Mouse (Mus musculus) liver, postnatal 0 days (tissue): ENCODE results near the gene Zfp553. TPM values are rescaled to one million over a fixed set of nuclear protein-coding genes. Genes with fewer than 3 reads are reported as not detected.
A peak's percentile ranks its signal among the peaks of the same experiment; 100 is the strongest.
"Not testable (repeated sequence)": the region's sequence is repeated elsewhere in the genome, so short reads cannot be mapped to it uniquely, and the experiment has no call there.

Experiments used
- ATAC-seq: fragments of 200-750 bp; cut with Nextera tagmentation; 2 replicates; pipeline ENCODE4 v1.8.0; 2017; ENCODE audit warnings: mild to moderate bottlenecking, moderate library complexity
- DNase-seq: peaks from one replicate; pipeline ENCODE4 v3.0.0-alpha.2; 2016
- H3K27ac ChIP-seq: fragments of 300-500 bp; sonication (generic); 2 replicates; pipeline ENCODE4 v1.5.1; 2014; ENCODE audit warnings: antibody characterized with exemption, moderate library complexity, mild to moderate bottlenecking, low read depth
- H3K27me3 ChIP-seq: fragments of 300-500 bp; sonication (generic); 2 replicates; pipeline ENCODE4 v1.6.1; 2014; ENCODE audit warnings: low read length, control low read depth, mixed read lengths; ENCODE audit not compliant: insufficient read depth
- H3K36me3 ChIP-seq: fragments of 300-500 bp; sonication (generic); replicated peaks from 2 replicates; pipeline ENCODE4 v1.6.1; 2014; ENCODE audit warnings: mild to moderate bottlenecking, control low read depth, low read length, moderate library complexity, mixed read lengths; ENCODE audit not compliant: insufficient read depth
- H3K4me1 ChIP-seq: fragments of 300-500 bp; sonication (generic); 2 replicates; pipeline ENCODE4 v1.6.1; 2014; ENCODE audit warnings: antibody characterized with exemption, mild to moderate bottlenecking, control low read depth; ENCODE audit not compliant: insufficient read depth
- H3K4me2 ChIP-seq: fragments of 300-500 bp; sonication (generic); 2 replicates; pipeline ENCODE4 v1.6.1; 2014; ENCODE audit warnings: low read depth, mild to moderate bottlenecking, low read length, moderate library complexity, mixed read lengths
- H3K4me3 ChIP-seq: fragments of 300-500 bp; sonication (generic); 2 replicates; pipeline ENCODE4 v1.5.1; 2014; ENCODE audit warnings: low read depth, low read length
- H3K9ac ChIP-seq: fragments of 300-500 bp; sonication (generic); replicated peaks from 2 replicates; pipeline ENCODE4 v1.6.1; 2014; ENCODE audit warnings: mild to moderate bottlenecking, moderate library complexity
- H3K9me3 ChIP-seq: fragments of 300-500 bp; sonication (generic); 2 replicates; pipeline ENCODE4 v1.6.1; 2016; ENCODE audit warnings: mild to moderate bottlenecking, control low read depth, low read length, mixed read lengths
- CTCF ChIP-seq: sonication (generic); IDR thresholded peaks from 2 replicates; pipeline ENCODE4 v1.5.1; 2016; ENCODE audit warnings: antibody characterized with exemption, low read depth
- EP300 ChIP-seq: IDR thresholded peaks from 2 replicates; pipeline ENCODE4 v1.6.1; 2016; ENCODE audit warnings: antibody characterized with exemption, low read depth, mild to moderate bottlenecking
- WGBS: fragments of 180-500 bp; shearing (Covaris S2); extraction: QIAGEN DNeasy Blood & Tissue Kit; methylation state at CpG from one replicate; pipeline ENCODE4 v1.1.7; 2014; ENCODE audit not compliant: insufficient replicate concordance; 5-methylcytosine and 5-hydroxymethylcytosine counted together
- polyA plus RNA-seq: library from polyadenylated mRNA; unstranded; fragments of >200 nt; fragmentation: Nextera tagmentation; extraction: Ambion mirVana; gene quantifications from 2 replicates; pipeline ENCODE4 v1.2.1, GENCODE M21; 2015

The Zfp553 gene
- polyA plus RNA-seq, 1 experiment from 2014 or later = 5.3 TPM

- TF ChIP-seq EP300 = no peak
- TF ChIP-seq CTCF = no peak
- Histone ChIP-seq H3K4me1 (peaks cover 21% of the 10 kb centered on the region), H3K27ac (peak overlapping the region; percentile 96), H3K36me3 (no peaks in the 10 kb centered on the region; the same call in 1 of the 2 replicates), H3K4me3 (peak overlapping the region; percentile 88), H3K9me3 (no peaks in the 10 kb centered on the region), H3K9ac (peak overlapping the region; percentile 94), H3K27me3 (no peaks in the 10 kb centered on the region), H3K4me2 (peak overlapping the region; percentile 99)
- WGBS = 39% methylated on average over 2 of the region's 2 CpGs
- DNase-seq = no peak
- ATAC-seq = no peak
Observed at GRCm38 (mm10) chr7:127243361-127243867, 10.6 kb downstream of the Zfp553 start.

- Histone ChIP-seq H3K4me2 (peak within 1 kb of the TSS; percentile 99), H3K27me3 (no peaks in the 10 kb centered on the region), H3K4me3 (peak within 1 kb of the TSS; percentile 88), H3K27ac (peak within 1 kb of the TSS; percentile 96), H3K9ac (peak within 1 kb of the TSS; percentile 94), H3K4me1 (peaks cover 21% of the 10 kb centered on the region), H3K36me3 (no peaks in the 10 kb centered on the region; the same call in 1 of the 2 replicates), H3K9me3 (no peaks in the 10 kb centered on the region)
- WGBS = 2% methylated on average over 47 of the region's 56 CpGs
- ATAC-seq = peak; percentile 97
- peak; percentile 96 for DNase-seq
- no peak for TF ChIP-seq EP300
- peak; percentile 25; the same call in 1 of the 2 replicates for TF ChIP-seq CTCF
Observed at GRCm38 (mm10) chr7:127243870-127244657, 11.2 kb downstream of the Zfp553 start, which contains the start of gene Zfp771. Gene Zfp771, plus strand, starts transcription at chr7:127244274.

GRCm38 (mm10) chr7:127244658-127245510 lies 12.0 kb downstream of the Zfp553 start:
- H3K4me2 ChIP-seq = peak overlapping the region; percentile 99
- TF ChIP-seq CTCF (no peak), EP300 (no peak)
- DNase-seq (no peak), ATAC-seq (peak; percentile 70)
- H3K27ac ChIP-seq = peak overlapping the region; percentile 96
- no peaks in the 10 kb centered on the region for H3K27me3 ChIP-seq
- H3K36me3 ChIP-seq = peaks cover 6% of the 10 kb centered on the region
- no peaks in the 10 kb centered on the region for H3K9me3 ChIP-seq
- H3K9ac ChIP-seq = peak overlapping the region; percentile 94
- H3K4me3 ChIP-seq = peak overlapping the region; percentile 88
- H3K4me1 ChIP-seq = peaks cover 21% of the 10 kb centered on the region
- 13% methylated on average over 31 of the region's 33 CpGs for WGBS

DNA sequence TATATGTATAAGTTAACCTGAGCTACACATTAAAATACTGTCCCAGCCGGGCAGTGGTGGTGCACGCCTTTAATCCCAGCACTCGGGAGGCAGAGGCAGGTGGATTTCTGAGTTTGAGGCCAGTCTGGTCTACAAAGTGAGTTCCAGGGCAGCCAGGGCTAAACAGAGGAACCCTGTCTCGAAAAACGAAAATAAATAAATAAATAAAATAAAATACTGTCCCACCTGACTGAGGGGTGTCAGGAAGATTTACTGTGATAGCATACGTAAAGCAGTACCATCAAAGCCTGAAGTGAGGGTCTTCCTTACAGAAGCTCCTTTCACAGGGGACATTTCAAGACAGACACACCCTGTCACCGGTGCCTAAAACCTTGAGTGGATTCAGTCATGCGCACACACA lies 17.6 kb downstream of the Zfp553 start:
- ATAC-seq, H3K4me3 ChIP-seq, H3K4me2 ChIP-seq, H3K27ac ChIP-seq, DNase-seq, H3K36me3 ChIP-seq, H3K27me3 ChIP-seq, H3K9me3 ChIP-seq, H3K9ac ChIP-seq: not testable (repeated sequence)
- H3K4me1 ChIP-seq = peaks cover 28% of the 10 kb centered on the region
- WGBS = 82% methylated on average over 8 of the region's 8 CpGs

GRCm38 (mm10) chr7:127252414-127252813 lies 19.6 kb downstream of the Zfp553 start:
- Histone ChIP-seq H3K27ac (peak overlapping the region; percentile 30; the same call in 1 of the 2 replicates), H3K4me2 (no peak overlapping the region), H3K9ac (no peak overlapping the region), H3K27me3 (no peaks in the 10 kb centered on the region), H3K9me3 (no peaks in the 10 kb centered on the region), H3K36me3 (peaks cover 15% of the 10 kb centered on the region), H3K4me1 (peaks cover 29% of the 10 kb centered on the region), H3K4me3 (no peak overlapping the region)
- no peak for ATAC-seq
- DNase-seq = no peak
- 69% methylated on average over 2 of the region's 2 CpGs for WGBS
- no peak for TF ChIP-seq EP300
- peak; percentile 76 for TF ChIP-seq CTCF

GRCm38 (mm10) chr7:127253341-127253740 lies 20.5 kb downstream of the Zfp553 start:
- no peak for DNase-seq
- no peaks in the 10 kb centered on the region for H3K9me3 ChIP-seq
- peak overlapping the region; percentile 96 for H3K4me2 ChIP-seq
- H3K4me3 ChIP-seq = peak overlapping the region; percentile 68
- peak overlapping the region; percentile 65 for H3K9ac ChIP-seq
- 70% methylated on average over 6 of the region's 6 CpGs for WGBS
- H3K27me3 ChIP-seq = no peaks in the 10 kb centered on the region
- ATAC-seq = no peak
- peaks cover 15% of the 10 kb centered on the region for H3K36me3 ChIP-seq
- TF ChIP-seq EP300 = no peak
- TF ChIP-seq CTCF = no peak
- H3K27ac ChIP-seq = peak overlapping the region; percentile 78; the same call in 1 of the 2 replicates
- H3K4me1 ChIP-seq = peaks cover 29% of the 10 kb centered on the region
